Mouse (Mus musculus): Measurements from ENCODE around the gene Slc17a6.

The Slc17a6 gene

DNA sequence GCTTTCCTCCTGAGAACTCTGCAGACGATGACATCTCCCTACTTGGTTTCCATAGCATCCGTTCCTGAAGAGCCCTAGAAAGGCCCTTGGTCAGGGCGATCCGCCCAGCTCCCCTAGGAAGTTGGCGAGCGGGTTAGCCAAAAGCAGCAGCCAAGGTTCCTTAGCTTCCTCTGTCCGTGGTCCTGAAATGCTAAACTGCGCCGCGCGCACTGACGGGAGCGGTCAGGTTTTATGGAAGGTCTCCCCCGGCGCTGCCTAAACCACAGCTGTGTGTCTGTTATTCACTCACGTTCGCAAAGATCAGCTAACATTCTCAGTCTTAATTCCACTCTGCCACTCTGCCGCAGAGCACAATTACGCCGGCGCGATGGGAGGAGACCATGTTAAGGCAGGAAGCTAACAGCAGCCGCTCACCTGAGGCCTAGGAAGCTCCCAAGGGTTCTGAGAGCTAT, at the start of gene Slc17a6:
Gene Slc17a6 (plus strand): TSS at position 313 of the 452 bp plus-strand sequence.
- DNase-seq (ENCODE audit: low read depth, low spot score), result peak; percentile 89

DNA sequence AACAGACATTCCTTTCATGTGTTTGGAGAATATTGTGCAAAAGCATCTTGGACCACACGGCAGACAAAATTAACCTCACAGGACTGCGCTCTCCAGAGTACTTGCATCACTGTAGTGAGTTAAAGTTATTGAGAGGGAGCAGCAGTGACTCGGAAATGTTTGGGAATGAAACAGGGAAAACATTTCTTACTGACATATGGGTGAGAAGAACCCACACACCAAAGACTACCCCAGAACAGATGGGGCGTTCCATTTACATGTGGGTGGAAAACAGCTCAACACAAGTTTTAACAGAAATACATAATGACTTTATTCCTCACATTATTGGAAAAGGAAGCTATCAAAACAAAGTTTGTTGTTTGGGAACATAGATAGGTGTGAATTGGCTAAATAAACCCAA, 21.8 kb upstream of the Slc17a6 start:
- no peak for DNase-seq (ENCODE audit: low read depth, low spot score)

DNA sequence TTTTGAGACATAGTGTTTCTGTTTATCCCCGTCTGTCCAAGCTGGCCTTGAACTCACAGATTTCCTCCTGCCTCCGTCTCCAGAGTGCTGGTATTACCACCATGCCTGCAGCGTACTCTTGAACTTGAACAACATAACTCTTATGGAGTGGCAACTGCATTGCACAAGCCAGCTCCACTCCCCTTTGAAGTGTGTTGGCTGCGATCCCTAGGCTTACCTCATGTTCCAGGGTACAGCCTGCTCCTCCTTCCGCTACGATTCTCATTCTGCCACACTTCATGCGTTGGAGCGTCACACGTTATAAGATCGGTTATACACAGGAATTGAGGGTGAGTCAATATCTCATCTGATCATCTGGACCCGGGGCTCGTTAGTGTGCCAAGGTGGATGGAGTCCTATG, 18.1 kb upstream of the Slc17a6 start:
- DNase-seq (ENCODE audit: low read depth, low spot score), result no peak

DNA sequence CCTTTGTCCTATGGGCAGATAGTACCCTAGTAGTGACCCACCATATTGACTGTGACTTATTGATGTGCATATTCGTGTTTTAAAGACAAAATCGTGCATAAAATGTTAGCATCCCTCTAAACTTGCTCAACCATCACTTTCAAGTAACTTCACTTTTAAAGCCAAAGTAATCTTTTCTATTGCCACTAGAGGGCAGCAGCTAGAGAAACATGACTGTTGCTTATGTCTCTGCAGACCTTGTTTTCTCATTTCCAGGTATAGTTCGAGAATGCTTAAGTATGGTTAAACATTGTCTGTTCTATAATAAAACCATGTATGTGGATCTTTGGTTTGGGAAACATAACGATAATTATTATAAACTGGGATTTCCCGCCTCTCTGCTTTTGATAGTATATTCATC, 7.4 kb upstream of the Slc17a6 start:
- peak; percentile 43 for DNase-seq (ENCODE audit: low read depth, low spot score)

DNA sequence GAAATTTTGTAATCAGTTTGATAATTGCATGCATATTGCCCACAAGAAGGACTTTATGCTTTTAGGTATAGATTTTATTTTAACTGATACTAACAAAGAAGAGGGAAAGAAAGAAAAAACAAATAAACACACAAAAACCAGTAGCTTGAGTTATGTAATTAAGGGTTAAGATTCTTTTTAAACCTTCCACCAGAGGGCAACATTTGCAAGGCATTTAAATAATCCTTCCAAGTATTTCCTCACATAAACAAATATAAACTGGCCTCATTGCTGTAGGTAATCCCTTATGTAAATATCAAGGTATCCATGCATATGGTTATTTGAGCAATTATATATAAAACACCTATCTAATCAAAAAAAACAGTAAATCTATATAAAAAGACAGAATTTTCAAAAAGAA, 3.9 kb upstream of the Slc17a6 start:
- DNase-seq (ENCODE audit: low read depth, low spot score), result peak; percentile 40

DNA sequence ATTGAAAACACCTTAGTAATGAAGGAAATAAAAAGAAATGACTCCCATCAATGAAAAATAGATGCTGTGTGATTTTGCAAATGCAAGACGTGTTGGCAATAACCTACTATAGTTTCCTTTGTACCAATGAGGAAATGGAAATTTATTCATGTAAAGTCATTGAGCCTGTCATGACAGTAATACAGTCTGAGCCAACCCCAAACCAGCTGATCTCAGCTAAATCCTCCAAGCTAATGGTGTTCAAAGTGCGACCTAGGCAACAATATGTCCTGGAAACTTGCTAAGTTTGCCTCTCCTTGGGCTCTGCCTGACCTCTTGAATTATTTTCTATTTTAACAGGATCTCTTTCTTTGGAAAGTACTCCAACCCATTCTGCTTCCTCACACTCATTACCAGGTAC, 3.4 kb upstream of the Slc17a6 start:
- no peak for DNase-seq (ENCODE audit: low read depth, low spot score)

DNA sequence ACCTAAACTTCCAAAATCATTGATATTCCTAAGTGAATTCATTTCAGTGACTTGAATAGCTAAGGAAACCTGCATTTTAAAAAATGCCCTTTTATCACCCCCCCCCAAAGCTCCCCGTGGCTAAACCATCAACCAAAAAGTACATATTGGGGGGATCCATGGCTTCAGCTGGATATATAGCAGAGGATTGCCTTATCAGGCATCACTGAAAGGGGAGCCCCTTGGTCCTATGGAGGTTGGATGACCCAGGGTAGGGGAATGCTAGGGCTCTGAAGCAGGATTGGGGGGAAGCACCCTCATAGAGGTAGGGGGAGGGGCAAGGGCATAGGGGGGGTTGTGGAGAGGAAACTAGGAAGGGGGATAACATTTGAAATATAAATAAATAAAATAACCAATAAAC, 1.8 kb upstream of the Slc17a6 start:
- DNase-seq (ENCODE audit: low read depth, low spot score), result no peak

DNA sequence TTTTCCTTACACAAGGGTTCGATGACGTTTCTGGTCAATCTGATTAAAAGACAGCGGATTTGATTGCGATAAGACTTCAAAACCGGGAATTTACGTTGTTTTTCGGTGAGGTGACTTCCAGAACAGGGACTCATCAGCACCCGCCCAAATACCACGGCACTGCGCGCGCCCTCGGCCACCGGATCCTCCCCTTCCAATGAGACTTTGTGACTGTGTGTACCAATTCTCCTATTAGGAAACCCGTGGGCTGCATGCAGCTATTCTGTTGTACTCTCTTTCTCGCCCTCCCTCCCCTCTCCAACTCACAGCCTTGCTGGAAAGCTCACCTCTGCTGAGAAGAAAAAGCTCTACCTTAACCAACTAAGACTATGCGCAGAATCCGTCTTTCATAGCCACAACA, 390 bp downstream of the Slc17a6 start:
- no peak for DNase-seq (ENCODE audit: low read depth, low spot score)

DNA sequence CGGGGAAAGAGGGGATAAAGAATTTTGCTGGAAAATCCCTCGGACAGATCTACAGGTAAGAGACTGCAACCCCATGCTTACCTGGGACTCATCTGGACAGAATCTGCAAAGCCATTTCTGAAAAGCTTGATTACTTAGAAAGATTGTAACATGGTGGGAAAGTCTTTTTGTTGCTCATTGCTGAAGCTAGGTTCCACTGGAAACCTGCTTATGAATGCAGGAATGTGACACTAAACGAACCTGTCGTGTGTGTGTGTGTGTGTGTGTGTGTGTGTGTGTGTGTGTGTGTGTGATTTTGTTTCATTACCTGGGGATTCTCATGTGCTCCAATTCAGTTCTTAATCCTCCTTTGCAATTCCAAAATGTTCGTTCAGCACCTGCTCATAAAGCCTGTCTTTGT, 860 bp downstream of the Slc17a6 start:
- no peak for DNase-seq (ENCODE audit: low read depth, low spot score)

DNA sequence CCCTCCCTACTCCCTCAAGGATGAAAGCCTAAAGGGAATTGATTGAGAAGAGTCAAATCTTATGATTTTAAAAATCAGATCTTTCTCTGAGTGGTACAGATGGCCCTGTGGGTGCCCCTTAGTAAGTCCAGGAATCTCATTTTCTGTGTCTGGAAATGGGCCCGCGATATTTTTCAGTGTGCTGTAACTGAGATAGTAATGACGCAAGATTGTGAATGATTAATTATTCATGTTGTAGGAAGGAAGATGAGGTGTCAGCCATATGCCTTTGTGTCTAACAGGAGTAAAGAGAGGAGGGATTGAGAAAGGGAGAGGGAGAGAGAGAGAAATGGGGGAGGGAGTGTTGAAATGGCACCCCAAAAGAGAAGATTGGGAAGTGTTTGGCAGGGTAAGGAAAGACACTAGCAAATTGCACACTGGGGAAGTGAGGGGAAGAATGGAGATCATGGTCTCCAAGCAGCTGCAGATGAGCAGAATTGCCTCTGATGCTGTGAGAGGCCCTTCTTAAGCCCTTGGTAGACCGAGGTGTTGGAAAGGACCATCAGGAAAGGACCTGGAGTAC, 2.6 kb downstream of the Slc17a6 start:
- no peak for DNase-seq (ENCODE audit: low read depth, low spot score)

DNA sequence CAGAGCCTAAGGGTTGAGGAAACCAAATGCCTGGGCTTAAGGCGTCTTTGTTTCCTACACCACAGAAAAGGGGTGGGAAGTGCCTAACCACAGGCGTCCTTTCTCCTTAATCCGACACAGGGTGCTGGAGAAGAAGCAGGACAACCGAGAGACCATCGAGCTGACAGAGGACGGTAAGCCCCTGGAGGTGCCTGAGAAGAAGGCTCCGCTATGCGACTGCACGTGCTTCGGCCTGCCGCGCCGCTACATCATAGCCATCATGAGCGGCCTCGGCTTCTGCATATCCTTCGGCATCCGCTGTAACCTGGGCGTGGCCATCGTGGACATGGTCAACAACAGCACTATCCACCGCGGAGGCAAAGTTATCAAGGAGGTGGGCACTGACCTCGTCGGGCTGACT, 3.4 kb downstream of the Slc17a6 start:
- DNase-seq (ENCODE audit: low read depth, low spot score), result no peak

DNA sequence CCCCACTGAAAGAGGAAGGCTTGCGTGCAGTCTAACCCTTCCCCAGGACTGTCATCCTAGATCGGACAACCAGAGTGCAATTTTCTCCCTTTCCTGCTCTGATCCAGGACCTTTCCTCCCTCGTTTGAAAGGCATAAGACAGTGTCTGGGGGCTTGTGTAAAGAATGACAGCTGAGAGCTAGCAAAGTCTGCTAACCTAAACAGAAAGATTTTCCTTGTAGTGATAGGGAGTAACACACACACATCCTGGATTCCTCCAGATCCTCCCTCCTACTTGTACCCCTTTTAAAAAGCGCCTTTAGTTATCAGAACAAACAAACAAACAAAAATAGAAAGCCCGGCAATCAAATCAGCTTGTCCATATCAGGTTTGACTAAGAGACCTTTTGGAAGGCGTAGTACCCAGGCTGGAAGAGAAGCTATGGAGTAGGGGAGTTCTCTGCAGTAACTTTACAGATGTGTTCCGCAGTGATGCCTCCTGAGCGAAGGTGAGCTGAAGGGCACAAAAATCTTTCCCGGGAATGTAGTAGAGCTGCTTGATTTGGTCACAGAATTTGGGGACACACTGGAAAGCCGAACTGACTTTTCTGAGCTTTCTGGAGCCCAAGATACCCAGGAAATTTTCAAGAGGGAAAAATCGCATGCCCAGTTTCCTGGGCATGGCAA, 3.9 kb downstream of the Slc17a6 start:
- DNase-seq (ENCODE audit: low read depth, low spot score), result no peak

DNA sequence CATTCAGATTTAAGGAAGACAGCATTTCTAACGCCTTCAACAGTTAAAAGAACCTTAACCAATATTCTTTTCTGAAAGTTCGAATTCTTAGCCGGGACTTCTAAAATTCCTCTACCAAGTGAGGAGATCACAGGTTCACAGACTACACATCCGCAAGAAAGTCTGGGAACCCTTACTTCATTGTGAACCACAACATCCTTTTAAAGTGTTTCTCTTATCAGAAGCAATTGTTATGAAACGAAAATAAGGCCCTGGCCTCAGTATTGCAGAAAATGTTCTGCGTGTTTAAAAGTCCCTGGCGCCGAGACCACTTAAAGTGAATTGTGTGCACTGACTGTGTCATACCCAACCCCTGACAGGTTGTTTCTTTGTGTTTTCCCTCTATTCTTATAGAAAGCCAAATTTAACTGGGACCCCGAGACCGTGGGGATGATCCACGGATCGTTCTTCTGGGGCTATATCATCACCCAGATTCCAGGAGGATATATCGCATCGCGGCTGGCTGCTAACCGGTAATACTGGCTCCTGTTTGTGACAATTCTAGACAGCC, 4.7 kb downstream of the Slc17a6 start:
- DNase-seq (ENCODE audit: low read depth, low spot score), result peak; percentile 12

DNA sequence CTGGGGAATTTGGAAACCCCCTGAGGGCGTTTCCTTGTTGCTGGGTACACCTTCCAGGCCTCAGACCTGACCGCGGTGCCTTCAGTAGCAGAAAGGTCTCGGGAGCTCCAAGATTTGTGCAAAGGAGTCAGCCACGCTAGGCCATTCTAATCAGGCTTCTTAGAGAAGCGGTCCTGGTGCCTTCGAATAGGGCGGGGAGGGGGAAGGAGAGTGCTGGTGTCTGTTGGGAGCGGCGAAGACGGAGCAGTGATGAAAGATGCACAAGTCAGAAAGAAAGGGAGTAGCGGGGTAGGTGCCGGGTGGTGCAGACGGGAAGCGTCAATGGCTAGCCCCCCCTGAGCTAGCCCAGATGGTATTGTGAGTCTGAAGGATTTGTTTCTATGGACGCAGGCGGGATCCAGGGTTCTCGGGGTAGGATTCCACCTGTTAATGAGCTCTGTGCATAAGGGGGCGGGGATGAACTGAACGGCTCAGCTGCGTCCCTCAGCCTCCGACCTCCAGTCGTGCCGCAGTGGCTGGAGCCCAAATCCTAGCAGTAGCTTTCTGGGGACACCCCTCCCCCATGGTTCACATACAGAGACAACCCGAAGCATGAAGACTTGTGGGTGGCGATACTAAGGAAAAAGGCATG, 5.3 kb downstream of the Slc17a6 start:
- DNase-seq (ENCODE audit: low read depth, low spot score), result no peak

DNA sequence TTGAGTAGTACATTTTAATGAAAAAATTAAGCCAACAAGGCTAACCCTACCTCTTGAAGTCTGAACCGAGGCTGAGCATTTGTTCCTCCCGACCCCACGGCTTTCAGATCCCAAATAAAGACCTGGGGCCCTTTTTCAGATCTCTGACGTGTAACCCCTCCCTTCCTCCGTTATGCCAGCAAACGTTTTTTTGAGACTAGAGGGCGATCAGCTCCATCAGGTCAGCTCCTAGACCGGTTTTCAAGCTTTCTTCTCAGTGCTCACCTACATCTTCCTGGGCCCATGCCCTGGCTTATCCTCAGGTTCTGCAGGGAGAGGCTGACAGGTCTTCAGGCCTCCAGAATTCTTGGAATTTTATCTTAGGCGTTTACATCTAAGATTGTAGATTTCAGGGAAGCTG, 5.9 kb downstream of the Slc17a6 start:
- DNase-seq (ENCODE audit: low read depth, low spot score), result no peak

DNA sequence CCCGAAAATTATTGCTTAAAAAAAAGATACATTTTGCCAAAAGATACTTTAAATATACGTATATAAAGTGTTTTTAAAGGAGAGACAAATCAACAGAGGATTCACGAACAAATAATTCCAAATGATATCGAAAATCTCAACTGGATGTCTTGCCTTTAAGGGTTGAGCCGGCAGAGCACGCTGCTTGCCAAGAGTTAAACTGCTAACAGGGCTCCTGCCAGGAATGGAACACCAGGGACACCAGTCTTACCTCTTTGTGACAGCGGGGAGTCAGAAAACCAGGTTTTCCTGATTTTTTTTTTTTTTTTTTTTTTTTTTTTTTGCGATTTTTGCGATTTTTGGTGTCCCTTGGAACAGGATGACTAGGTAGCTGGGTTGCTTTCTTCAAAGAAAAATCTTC, 6.5 kb downstream of the Slc17a6 start:
- DNase-seq (ENCODE audit: low read depth, low spot score), result no peak

DNA sequence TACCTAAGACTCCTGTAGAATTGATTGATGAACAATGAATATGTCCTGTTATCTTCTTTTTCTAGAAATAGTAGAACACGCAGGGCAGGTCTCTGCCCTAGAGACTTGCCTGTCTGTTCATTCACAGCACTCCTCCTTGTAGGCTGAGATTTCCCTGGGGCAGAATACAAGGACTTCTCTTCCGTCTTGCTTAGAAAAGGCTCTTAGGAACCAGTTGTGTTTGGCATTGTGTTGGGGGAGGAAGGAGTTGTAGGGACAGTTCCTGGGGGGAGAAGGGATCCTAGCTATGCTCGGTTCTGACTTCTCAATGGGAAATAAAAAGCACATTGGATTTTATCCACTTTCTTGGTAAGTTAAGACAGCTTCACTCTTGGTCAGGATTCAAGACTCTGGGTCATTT, 7.4 kb downstream of the Slc17a6 start:
- DNase-seq (ENCODE audit: low read depth, low spot score), result no peak

DNA sequence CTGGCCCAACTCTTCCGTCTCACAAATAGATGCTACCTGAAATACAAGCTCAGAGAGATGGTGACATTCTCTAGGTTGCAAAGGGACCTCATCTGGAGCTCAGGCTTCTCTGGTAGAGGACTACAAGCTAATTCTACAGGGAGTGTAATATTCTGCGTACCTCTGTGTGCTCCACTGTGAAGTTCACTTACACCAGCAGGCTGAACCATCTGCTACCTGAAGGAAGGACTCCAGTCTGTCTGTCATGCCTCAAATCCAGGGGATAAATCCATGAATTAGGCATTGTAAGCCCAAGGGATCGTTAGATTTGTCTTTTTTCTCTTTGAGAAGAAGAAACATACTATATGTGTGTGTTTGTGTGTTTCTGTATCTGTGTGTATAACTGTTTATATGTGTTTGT, 9.4 kb downstream of the Slc17a6 start:
- no peak for DNase-seq (ENCODE audit: low read depth, low spot score)

DNA sequence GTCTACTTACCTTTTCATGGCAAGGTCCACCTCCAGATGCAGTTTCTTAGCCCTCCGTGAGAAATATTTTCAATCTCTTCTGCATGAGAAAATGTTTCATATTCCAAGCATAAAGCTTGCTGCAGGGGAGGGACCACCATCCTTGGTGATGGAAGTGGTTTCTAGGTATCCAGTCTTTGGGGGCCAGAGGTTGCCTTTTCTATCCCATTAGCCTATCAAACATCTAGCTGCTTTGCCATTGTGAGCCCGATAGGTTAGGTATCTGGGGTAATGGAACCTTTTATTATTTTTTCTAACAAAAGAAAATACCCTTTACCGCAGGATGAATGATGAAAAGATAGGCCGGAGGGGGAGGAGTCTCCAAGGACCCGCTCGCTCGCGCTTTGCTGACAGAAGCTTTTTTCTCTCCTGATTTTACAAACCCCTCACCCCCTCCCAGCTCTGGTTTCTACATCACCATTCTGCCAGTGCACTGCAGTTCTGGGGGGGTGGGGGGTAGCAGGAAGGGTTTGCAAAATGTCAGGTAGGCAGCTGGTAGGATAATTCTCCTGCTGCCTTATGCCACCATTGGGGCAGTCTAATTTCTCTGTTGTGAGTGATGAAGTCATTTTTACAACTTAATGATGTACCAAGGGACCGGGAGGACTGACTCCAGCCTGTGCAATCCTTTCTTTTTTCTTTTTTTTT, 10.9 kb downstream of the Slc17a6 start:
- DNase-seq (ENCODE audit: low read depth, low spot score), result no peak

DNA sequence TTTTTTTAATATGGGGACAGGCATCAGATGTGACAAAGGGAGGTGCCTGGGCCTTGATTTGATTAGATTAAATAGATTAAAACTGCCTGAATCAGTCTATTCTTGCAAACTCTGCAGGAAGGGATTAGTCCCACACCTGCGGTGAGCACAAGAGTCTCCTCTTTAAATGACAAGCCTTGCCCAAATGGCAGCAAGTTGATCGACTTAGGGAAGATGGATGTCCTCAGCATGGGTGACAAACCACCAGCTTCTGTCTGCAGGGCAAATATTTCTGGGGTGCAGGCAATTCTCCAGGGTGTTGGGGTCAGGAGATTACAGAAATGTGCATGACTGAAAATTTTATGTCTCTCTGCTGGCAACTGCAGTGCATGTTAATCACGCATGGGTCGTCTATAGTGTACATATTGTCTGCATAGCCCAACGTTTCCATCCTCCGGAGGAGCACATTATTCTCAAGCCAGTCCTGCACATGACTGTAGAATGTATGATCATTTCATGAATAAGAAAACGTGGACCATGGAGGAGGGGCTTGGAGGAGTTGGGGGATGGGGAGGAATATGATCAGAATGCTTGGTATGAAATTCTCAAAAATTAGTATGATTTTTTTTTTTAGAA, 11.5 kb downstream of the Slc17a6 start:
- DNase-seq (ENCODE audit: low read depth, low spot score), result no peak

DNA sequence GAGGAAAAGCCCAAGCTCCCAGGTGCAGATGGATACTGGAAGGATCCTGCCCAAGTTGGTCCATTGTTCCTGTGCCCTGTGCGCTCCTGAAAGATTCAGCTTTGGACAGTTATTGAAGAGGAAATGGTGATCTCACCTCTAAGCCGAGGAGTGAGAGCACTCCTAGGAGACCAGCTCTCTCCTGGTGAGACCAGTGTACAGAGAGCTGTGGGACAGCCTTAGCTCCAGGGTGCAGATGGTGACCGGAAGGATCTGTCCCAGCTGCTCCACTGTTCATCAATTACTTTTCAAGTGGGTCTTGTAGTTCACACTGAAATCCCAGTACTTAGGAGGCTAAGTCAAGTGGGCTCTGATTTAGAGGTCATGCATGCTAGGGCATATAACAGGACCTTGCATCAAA, 35.3 kb downstream of the Slc17a6 start:
- no peak for DNase-seq (ENCODE audit: low read depth, low spot score)

DNA sequence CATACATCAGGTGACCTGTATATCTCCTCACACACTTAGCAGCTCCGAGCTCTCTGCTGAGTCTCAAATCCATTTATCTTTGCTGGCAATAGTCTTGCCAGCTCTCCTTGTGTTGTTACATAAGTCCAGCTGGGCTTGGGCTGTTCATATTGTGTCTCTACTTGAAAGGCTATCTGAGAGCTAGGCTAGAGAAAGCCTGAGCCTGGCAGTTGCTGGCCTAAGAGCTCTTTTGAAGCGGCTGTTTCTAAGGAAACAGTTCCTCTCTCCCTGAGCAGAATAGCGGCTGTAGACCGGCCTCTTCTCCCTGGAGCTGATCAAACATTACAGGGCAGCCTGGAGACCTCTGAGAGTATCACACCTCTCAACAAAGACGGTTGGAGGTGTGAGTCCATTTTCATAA, 40.6 kb downstream of the Slc17a6 start:
- no peak for DNase-seq (ENCODE audit: low read depth, low spot score)
